Mouse (Mus musculus) G1E (cell line): Measurements from ENCODE around the gene Hist1h2ao.
"Not testable (repeated sequence)": the region's sequence is repeated elsewhere in the genome, so short reads cannot be mapped to it uniquely, and the experiment has no call there.

Source experiments
- CTCF ChIP-seq: IDR thresholded peaks from 2 replicates; pipeline ENCODE4 v1.5.1; 2012; ENCODE audit warnings: low read depth, low read length, inconsistent platforms, mixed read lengths
- GATA1 ChIP-seq: IDR thresholded peaks from 2 replicates; pipeline ENCODE4 v1.6.1; 2012; ENCODE audit warnings: borderline replicate concordance, low read length, inconsistent platforms, mixed read lengths
- GATA2 ChIP-seq: IDR thresholded peaks from 2 replicates; pipeline ENCODE4 v1.6.1; 2012; ENCODE audit warnings: low read depth, low read length, inconsistent platforms, borderline replicate concordance

GRCm38 (mm10) chr13:21850696-21851095 lies 40.4 kb downstream of the Hist1h2ao start:
- TF ChIP-seq GATA2, GATA1, CTCF: not testable (repeated sequence)
